Mouse (Mus musculus): ENCODE data around the gene Zbtb5.
"Not testable (repeated sequence)": the region's sequence is repeated elsewhere in the genome, so short reads cannot be mapped to it uniquely, and the experiment has no call there.

Gene Zbtb5

DNA sequence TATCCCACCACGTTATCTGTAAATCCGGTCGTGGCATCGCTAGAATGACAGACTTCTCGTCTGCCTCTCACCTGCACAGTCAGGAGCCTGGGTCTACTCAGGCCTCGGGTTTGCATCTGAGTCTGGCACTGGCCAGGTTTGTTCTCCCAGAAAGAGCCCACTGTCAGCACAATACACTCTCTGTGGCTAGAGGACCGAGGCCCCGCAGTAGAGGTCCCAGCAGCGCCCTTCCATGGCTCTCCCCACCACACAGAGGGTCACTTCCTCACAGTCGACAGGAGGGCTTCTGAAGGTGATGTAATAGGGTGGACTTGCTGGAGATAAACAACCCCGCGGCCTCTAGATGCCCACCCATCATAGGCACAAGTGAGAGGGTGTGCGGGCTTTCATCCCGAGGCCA lies 38.3 kb downstream of the Zbtb5 start:
- intact Hi-C loops (cut with DNase I), result loop anchor here (5.0 kb wide), 1 partner anchor 38 kb away; the partner anchor contains the start of gene Zbtb5

DNA sequence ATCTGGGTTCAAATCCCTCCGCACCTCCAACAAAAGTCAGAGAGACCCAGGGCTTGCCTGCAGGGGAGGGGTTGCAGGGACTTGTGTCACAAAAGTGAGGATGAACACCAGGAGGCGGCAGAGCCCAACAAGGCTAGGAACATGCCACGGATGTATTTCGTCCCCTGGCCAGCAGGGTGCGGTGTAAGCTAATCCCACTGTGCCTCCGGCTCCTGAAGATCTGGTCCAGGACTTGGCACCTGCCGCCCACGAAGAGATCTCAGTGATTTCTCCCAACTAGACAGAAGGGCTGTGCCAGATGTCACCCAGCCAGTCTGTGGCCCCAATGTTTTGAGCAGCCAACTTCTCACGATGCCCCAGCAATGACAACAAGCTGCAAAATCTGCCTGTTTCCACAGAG lies 38.8 kb downstream of the Zbtb5 start:
- intact Hi-C loops (cut with DNase I), result loop anchor here (5.0 kb wide), 1 partner anchor 39 kb away; the partner anchor contains the start of gene Zbtb5

DNA sequence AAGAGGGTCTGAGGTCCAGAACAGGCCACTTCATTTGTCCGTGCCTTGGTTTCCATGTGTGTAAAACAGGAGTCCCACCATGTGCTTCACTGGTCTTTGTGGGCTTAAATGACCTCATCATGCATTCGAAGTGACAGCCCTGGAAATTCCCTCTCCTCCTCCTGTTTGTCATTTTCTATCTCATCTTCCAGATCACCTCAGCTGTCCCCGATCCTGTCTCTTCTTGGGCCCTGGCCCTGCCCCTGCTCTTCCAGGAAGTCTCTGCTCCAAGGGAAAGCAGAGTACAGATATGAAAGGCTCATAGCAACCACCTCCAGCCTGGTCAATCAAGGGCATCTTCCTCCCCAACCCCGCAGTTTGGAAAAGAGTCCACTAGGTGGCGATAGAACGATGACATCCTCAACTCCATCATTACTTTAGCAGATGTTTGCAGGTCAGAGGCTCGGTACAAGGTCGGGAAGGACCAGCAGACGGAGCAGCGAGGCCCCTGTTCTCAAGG lies 41.6 kb downstream of the Zbtb5 start:
- intact Hi-C loops (cut with DNase I), result loop anchor here (5.0 kb wide), 1 partner anchor 42 kb away; the partner anchor contains the start of gene Zbtb5

DNA sequence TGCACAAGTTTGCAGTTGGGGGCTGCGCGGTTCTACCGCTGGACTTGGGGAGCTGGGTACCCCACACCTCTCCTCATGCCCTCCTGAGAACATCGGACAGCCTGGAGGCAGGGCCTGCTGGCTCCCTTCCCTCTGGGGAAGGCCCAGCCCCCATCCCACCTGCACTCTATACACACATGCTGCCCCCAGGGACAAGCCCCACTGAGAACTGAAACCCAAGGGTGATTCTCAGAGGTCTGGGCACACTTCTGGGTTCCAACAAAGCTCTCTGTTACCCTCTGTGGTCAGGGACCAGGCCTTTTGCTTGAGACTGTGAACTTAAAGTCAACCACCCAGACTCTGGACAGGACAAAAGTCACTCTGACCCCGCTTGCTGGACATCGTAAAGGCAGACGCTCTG lies 42.2 kb downstream of the Zbtb5 start:
- intact Hi-C loops (cut with DNase I), result loop anchor here (5.0 kb wide), 1 partner anchor 42 kb away; the partner anchor contains the start of gene Zbtb5

DNA sequence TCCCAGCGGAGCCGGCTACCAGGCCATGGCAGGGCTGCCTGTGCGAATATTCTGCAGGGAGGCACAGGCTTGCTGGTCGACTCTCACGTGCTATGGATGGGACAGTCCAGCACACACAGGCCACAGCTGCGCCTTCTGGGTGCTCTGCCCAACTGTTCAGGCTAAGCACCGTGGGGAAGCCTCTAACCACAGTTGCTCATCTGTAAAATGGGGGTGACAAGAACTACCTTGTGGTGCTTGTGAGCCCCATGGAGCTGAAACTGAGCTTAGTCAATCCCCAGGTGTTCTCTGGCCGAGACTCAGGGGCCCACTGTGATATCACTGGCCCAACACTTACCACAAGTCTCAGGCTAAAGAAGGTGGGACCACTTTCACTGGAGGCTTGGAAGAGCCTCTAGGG lies 44.8 kb downstream of the Zbtb5 start:
- intact Hi-C loops (cut with DNase I), result no loop called here

DNA sequence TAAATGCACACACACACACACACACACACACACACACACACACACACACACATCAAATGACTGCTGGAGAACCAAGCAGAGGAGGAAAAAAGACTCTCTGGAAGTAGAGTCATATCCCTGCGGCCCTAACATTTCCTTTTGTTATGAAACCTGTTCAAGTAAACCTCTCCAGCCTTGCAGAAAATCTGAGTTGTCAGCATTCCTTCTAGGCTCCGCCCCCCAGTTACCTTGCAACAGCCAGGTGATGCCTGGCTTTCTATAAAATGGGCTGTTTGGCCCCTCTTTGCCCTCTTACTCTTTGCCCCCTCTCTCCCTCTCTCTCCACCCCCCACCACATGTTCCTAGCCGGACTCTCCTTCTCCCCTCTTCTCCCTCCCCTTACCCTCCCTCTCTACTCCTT lies 46.5 kb downstream of the Zbtb5 start:
- intact Hi-C loops (cut with DNase I), result no loop called here

DNA sequence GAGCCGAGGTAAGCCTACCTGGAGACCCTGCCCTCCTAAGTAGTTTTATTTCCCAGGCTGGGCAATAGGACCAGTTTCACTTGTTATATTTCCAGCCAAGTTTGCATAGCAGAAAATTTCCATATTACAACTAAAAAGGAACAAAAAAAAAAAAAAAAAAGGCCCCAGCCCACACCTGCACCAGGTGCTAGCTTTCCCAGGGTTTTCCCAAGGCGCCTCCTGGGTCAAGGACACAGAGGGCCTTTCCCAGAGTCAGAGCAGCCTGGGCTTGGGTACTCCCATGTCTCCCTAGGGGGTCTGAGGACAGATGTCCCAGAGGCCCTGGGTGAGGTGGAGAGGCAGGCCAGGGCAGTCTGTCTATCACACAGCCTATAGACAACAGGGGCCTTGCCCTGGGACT lies 47.0 kb downstream of the Zbtb5 start:
- intact Hi-C loops (cut with DNase I), result no loop called here

DNA sequence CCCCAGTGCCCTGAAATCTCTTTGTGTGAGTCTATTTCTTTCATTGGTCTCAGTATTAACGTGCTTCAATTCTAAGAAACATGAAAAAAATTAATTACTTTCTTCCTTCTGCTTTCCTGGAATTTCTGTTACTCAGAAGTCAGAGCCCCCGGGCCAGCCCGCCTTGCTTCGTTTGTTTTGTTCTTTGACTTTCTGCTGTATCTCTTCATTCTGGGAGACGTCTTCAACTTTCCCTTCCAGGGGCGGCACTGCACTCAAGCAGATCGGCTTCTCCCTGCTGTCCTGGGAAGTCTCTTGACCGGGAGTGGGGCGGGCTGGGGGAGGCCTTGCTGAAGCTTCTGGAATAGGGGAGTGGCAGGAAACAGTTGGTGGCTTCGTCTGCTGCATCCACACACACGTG lies 49.1 kb downstream of the Zbtb5 start:
- intact Hi-C loops (cut with DNase I), result no loop called here

DNA sequence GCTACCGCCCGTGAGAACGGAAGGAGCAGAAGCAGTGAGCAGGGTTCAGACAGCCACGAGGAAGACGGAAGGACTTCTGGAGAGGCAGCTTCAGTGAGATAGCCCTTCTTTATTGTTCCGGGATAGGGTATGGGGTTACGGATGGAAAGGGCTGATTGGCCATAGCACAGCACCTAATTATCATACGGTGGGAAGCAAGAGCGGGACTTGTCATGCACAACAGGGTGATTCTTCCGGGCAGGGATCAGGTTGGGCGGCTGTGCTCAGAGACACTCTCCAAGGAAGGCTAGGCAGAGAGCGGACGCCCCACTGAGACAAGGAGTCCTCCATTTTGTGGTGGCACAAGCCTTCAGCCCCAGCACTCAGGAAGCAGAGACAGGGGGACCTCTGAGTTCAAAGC lies 53.0 kb downstream of the Zbtb5 start:
- intact Hi-C loops (cut with DNase I), result no loop called here

DNA sequence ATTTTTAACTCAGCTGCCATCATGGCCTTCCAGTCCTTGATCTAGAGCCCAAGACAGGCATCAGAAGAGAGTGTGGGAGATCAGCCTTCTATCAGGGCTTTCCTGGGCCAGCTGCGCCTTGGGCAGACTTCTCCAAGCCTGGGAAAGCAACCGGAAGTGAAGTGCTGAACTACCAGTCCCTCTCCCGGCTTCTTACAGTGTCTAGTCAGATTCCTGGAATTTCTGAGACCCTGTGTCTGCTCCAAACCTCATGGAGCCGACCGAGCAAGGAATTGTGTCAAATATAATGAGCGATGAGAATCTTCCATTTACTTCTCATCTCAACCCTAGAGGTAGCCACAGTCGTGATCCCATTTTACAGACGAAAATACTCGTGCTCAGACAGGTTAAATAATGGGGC lies 53.4 kb downstream of the Zbtb5 start:
- intact Hi-C loops (cut with DNase I), result no loop called here

DNA sequence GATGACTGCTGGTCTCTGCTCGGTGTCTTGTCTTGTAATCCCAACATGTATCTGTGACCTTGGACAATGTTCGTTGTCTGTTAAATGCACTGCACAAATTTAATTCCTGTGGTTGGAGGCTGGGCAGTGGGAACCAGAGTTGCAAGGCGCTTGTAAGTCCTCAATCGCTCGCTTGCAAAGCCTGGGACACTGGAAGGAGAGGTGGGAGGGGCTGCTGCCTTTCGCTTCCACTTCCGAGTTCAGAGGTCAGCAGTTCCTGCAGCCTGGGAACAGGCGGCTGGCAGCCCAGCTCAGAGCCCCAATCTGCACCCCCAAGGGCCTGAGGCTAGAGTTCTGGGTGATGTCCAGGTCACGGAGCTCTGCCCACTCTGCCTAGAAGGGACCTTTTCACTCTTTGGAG lies 59.2 kb downstream of the Zbtb5 start:
- intact Hi-C loops (cut with DNase I), result no loop called here

DNA sequence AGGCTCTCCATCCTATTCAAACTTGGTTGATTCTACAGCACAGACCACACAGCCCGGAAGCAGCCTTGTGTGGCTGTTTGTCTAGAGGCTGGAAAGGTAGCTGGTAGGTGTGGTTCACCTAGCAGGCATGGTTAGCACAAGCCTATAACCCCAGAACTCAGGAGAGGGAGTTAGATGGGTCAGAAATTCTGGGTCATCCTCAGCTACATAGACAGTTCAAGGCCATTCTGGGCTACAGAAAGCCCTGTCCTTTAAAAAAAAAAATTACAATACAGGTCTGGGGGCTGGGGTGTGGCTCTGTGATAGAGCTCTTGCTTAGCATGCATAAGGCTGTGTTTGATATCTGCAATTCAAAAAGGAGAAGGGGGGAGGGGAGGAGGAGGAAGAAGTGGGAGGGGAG lies 63.9 kb downstream of the Zbtb5 start:
- intact Hi-C loops (cut with DNase I), result no loop called here

DNA sequence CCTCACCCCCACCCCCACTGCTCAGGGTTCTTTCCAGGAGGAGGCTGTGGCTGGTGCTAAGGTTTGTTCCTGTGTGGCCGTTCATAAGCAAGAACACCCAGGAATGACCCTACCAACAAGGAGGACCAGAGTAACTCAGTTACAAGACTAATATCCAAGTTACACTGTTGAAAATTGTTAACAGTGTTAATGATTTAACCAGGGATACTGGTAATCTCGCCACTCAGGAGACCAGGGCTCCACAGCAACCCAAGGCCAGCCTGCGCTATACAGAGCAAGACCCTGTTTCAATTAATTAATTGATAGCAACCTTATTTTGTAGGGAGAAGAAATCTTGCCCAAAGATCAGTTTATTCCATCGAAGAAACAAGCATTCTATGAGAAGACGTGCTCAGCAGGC lies 64.7 kb downstream of the Zbtb5 start:
- intact Hi-C loops (cut with DNase I), result no loop called here

DNA sequence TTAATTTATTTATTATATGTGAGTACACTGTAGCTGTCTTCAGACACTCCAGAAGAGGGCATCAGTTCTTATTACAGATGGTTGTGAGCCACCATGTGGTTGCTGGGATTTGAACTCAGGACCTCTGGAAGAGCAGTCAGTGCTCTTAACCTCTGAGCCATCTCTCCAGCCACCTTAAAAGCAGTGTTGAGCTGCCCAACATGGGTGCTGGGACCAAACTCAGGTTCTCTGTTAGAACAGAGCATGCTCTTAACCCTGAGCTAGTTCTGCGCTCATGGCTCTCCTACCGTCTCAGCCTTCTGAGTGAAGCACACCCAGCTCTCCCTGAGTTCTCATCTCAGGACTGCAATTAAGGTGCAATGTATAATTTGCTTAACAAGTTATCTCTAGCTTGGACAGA lies 66.1 kb downstream of the Zbtb5 start:
- intact Hi-C loops (cut with DNase I), result not testable (repeated sequence)

DNA sequence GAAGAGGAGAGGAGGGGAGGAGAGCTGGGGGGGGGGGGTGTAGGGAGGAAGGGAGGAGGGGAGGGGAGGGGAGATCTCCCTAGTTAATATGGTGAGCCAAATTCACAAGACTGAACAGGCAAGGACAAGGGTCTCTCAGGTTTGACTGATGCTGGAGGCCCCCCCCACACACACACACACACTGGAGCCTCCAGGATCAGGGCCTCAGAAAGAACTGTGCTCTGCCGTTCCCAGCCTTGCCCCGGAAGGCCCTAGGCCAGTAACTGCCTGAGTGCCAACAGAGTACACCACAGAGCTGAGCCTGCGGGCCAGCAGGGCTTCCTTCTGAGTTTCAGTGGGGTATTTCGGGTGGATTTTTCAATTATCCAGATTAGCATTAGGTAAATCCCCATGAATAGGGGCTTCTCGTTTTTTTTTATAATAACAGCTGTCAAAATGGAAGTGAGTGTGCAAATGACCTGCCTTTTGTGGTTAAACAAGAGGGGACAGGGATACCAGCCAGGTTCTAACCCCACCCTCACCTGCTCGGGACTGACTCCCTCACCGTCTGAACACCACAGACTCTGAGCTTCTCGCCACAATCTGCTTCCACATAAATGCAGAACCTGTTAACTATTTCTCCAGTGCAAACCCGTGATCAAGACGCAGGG lies 67.7 kb downstream of the Zbtb5 start:
- intact Hi-C loops (cut with DNase I), result no loop called here

DNA sequence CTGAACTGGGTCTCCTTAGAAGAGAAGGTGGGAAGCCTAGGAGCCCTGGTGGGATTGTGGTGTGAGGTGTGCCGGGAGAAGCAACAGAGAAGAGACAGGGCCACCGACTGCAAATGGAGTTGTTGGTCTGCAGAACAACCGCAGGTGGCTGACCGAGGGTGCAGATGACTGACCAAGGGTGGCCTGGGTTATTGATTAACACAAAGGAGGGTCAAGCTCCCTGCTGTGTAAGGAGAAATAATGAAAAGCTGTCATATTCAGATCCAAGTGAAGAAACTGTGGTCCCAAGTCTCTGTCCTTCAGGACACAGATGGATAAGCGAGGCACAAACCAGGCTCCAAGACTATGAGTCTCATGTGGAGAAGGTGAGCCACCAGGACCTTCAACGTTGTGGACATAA lies 68.7 kb downstream of the Zbtb5 start:
- intact Hi-C loops (cut with DNase I), result no loop called here

DNA sequence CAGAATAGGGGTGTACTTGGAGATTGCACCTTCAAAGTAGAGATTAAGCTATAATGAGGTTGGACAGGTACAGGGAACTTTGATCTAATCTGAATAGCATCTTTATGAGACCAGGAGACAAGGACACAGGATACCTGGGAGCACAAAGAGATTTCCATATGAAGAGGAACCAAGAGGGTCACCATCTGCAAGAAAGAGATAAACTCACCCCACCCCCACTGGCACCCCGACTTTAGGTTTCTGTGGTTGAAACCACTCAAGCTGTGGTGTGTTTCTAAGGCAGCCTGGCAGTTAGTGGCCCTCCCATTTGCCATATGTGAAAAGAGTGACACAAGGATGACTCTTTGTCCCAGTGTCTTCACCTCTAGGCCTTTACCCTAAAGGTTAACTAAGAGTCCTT lies 70.0 kb downstream of the Zbtb5 start:
- intact Hi-C loops (cut with DNase I), result no loop called here
